24 mouse cellular contexts compared by ENCODE assay signal in genomic region chr10:71468315-71468714, GRCm38 (mm10).
"Had no signal": no experiment of that assay in that cellular context is flagged by ENCODE, and none has a peak within 500 bp of the region (broad histone marks: within the 10 kb centered on the region; RNA-seq: fewer than 3 reads in every experiment).

No protein-coding gene starts in this region.

- H3K27ac ChIP-seq: embryonic facial prominence, embryonic 10.5 days; embryonic facial prominence, embryonic 12.5 days; embryonic facial prominence, embryonic 13.5 days; embryonic facial prominence, embryonic 15.5 days; forebrain, embryonic 10.5 days; forebrain, embryonic 12.5 days; forebrain, embryonic 13.5 days; forebrain, embryonic 15.5 days; gastrocnemius, adult 2 months; heart, adult 2 months had no signal

- H3K4me2 ChIP-seq: embryonic facial prominence, embryonic 12.5 days; embryonic facial prominence, embryonic 13.5 days; embryonic facial prominence, embryonic 15.5 days; forebrain, embryonic 12.5 days; forebrain, embryonic 13.5 days; forebrain, embryonic 15.5 days had no signal

- H3K4me1 ChIP-seq: embryonic facial prominence, embryonic 10.5 days; embryonic facial prominence, embryonic 12.5 days; embryonic facial prominence, embryonic 13.5 days; embryonic facial prominence, embryonic 15.5 days; forebrain, embryonic 10.5 days; forebrain, embryonic 12.5 days had no signal

- DNase-seq: cerebellum, adult 9-10 months; cerebellum, adult 9-11 months; cerebellum, postnatal 10 days; cerebellum, postnatal 14 days; cerebellum, postnatal 25 days; cerebellum, postnatal 36 days; embryo, embryonic 11 days; forebrain, postnatal 0 days; gastrocnemius, adult 2 months; gastrocnemius, postnatal 10 days; gastrocnemius, postnatal 14 days; gastrocnemius, postnatal 25 days; gastrocnemius, postnatal 36 days; heart, adult 18-20 months; heart, adult 2 months had no signal

- H3K27me3 ChIP-seq: embryonic facial prominence, embryonic 12.5 days; embryonic facial prominence, embryonic 13.5 days; embryonic facial prominence, embryonic 15.5 days; forebrain, embryonic 12.5 days; forebrain, embryonic 13.5 days; forebrain, embryonic 15.5 days had no signal

- H3K9ac ChIP-seq: embryonic facial prominence, embryonic 12.5 days; embryonic facial prominence, embryonic 13.5 days; embryonic facial prominence, embryonic 15.5 days; forebrain, embryonic 12.5 days; forebrain, embryonic 13.5 days; forebrain, embryonic 15.5 days; forebrain, postnatal 0 days had no signal

- H3K36me3 ChIP-seq: embryonic facial prominence, embryonic 10.5 days; embryonic facial prominence, embryonic 12.5 days; embryonic facial prominence, embryonic 13.5 days; embryonic facial prominence, embryonic 15.5 days; forebrain, embryonic 10.5 days; forebrain, embryonic 12.5 days; forebrain, embryonic 15.5 days had no signal

- H3K9me3 ChIP-seq: embryonic facial prominence, embryonic 10.5 days; embryonic facial prominence, embryonic 12.5 days; embryonic facial prominence, embryonic 13.5 days; embryonic facial prominence, embryonic 15.5 days; forebrain, embryonic 10.5 days; forebrain, embryonic 12.5 days; forebrain, embryonic 13.5 days; forebrain, embryonic 15.5 days had no signal

- H3K4me3 ChIP-seq: embryonic facial prominence, embryonic 10.5 days; embryonic facial prominence, embryonic 12.5 days; embryonic facial prominence, embryonic 13.5 days; embryonic facial prominence, embryonic 15.5 days; erythroblast, embryonic 14.5 days; forebrain, embryonic 10.5 days; forebrain, embryonic 12.5 days; forebrain, embryonic 13.5 days; forebrain, embryonic 15.5 days; gastrocnemius, adult 2 months; heart, adult 2 months had no signal
